Mouse (Mus musculus) brain, embryonic 18.5 days (tissue): ENCODE results near the gene Frem2.
A peak's percentile ranks its signal among the peaks of the same experiment; 100 is the strongest.

Experiments
- DNase-seq: peaks from one replicate; pipeline ENCODE4 v3.0.0-alpha.2; 2012; ENCODE audit warnings: low read depth, low spot score

Frem2 gene

DNA sequence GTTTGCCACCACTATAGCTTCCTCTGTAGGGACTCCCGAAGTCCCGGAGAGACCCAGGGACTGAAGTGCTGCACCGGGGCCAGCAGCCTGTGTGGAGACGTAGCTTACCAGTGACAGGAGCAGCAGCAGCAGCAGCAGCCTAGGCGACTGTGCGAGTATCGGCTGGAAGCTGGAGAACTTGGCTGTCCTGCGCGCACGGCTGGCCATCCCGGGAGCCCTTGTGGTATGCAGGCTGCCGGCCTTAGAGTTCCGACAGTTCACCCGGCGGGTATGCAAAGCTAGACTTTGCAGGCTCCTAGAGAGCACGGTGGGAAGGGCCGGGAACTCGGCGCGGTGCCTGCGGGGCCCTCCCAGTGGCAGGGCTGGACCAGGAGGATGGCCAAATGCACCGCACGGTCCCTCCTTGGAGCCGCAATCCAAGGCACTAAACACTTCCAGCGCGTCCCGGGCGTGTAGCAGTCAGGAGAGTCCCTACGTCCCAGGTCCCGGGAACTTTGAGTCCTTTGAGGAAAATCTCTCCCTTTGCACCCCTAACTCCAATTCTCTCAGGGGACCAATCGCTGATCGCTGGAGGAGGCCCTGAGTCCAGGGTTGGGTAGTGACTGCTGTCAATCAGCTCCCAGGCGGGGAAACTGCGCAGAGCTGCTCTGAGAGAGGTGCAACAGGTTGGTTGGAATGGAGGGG is at the start of gene Frem2:
Frem2 (minus strand) TSS at position 478 of the 684 bp plus-strand sequence.
- DNase-seq: peak; percentile 66

- no peak for DNase-seq
These were observed 48.9 kb upstream of the Frem2 start for GRCm38 (mm10) chr3:53705992-53706495.

GRCm38 (mm10) chr3:53703126-53703505 is 46.0 kb upstream of the Frem2 start:
- no peak for DNase-seq

DNA sequence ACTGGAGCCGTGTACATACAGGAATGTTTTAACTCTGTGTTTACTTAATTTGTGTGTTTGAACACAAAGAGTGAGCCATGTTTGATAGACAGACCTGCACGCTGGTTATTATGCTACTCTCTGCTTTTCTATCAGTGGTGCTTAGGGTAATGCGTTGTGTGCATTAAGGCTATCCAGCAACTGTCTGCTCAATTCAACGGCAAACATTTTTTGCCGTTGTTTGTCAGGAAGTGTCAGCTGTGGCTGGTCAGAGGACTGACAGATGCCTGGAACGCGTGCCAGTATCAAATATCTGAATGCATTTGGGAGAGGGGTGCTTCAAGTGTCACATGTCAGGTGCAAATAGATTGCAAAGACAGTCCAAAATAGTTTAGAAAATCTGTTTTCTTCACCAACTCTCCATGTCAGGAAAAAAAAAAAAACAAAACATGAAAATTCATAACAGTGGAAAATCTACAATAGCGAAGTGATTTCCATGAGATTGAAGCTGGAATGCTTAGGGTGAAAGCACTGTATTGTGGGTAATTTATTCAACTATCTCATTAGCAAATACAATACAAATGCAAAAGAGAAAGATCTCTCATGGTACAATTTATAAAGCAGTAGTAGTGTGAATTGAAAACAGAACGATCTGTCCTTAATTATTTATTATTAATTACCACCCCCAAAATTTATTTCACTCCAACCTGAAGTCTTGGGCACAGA is 45.4 kb upstream of the Frem2 start:
- DNase-seq: peak; percentile 24

GRCm38 (mm10) chr3:53701940-53702339 is 44.8 kb upstream of the Frem2 start:
- DNase-seq: no peak

DNA sequence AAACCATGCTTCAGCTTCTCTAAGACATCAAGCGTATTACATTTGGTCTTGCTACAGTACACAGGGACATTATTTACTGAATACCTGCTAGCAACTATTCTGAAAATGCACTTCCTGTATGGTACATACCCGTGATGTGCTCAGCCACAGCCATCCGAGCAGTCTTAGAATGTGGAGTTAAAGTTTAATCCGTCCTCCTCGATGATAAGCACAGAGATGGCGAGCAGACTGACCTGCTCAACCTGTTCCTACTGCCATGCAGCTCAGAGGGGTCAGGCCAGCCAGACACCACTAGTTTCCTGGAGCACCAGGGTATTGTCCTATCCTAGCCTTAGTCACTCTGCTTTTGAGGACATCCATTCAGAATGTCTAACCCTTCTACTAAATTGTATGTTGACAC is 30.6 kb upstream of the Frem2 start:
- DNase-seq: no peak

DNA sequence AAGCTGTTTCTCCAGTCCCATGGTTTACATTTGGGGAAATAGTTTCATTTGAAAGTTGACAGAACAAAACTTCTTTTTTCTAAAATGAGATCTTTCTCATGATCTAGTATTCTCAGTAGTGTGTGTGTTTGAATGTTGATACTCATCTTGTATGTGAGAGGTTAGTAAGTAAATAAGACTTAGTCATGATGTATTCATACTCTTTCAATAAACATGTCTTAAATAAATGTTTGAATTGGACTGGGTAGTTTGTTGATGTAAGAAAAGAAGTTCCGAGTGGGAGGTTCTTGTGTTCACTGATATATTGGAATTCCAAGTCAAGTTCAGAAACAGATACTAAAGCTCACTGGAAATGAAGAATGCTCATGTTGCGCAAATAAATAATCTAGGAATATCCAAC is 25.1 kb upstream of the Frem2 start:
- no peak for DNase-seq

DNA sequence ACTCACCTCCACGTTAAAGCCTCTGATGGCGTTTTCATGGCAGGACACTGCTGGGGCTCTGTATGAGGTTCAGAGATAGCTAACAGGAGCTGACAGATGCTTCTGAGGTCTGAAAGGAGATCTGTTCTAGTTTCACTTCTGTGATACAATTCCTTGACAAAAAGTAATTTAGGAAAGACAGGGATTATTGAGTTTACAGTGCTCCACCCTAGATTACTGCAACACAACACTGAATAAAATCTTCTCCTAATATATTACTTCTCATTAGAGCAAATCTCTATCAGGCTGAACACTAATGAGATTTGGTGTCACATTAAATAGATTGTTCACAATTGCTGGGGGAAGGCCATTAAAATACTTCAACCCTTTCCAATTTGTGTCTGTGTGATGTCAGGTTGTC is 23.7 kb upstream of the Frem2 start:
- no peak for DNase-seq

GRCm38 (mm10) chr3:53674225-53674624 is 17.1 kb upstream of the Frem2 start:
- no peak for DNase-seq

GRCm38 (mm10) chr3:53669736-53670135 is 12.6 kb upstream of the Frem2 start:
- no peak for DNase-seq

DNA sequence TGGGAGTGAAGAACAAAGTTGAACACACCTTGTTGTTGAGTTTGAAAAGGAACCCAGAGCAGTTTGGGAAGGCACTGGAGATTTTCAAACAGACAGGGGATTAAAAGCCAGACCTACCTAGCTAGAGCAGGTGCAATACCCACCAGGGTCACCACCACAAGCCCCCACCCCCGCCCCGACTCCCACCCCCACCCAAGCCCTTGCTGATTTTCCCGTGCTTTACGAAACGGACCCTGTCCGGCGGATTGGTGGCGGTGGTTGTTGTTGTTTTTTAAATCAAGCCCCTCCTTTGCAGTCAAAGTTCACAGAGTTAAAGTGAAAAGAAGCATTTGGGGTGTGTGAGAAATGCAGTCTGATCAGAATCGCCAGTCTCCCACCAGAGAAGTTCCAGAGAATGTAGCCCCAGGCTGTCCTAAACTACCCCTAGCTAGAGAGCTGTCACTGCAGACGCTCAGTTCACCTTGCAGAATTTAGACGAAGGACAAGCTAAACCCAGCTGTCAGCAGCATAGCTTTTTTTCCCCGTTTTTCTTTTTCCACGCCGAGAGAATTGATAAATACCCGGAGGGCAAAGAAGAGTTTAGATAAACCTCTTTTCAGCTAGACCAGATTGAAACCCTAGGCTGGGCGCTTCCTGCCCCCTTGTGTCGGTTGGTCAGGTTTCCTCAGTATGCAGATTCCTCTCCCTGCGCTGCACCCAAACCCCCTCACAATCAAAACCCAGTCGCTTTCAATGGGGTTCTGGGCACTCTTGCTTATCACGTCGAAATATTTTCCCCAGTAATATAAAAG is 784 bp upstream of the Frem2 start:
- DNase-seq: no peak

DNA sequence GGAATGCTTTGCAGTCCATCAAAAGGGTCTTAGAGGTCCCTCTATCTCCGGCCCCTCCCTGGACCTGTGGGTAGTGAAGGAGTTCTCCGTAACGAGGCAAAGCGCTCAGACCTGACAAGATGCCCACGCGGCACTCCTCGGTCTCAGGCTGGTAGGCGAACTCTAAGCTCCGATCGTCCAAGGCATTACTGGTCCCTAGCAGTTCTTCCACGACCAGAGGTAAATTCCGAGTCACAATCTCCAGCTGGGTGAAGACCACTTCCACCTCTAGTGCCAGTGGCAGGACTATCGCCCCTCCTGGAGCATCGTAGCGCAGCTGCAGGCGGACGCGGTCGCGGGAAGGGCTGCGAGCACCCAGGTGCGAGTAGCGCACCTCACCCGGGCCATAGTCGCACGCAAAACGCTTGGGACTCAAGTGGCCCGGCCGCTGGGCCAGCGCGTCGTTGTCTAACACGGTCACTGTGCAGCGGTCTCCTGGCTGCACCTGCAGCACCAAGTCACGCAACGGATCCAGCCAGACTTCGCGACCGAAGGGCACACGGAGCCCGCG is 752 bp downstream of the Frem2 start:
- no peak for DNase-seq

- DNase-seq: no peak
These were observed 1.8 kb downstream of the Frem2 start for GRCm38 (mm10) chr3:53655343-53655742.

- DNase-seq: no peak
These were observed 7.0 kb downstream of the Frem2 start for GRCm38 (mm10) chr3:53650003-53650748.

GRCm38 (mm10) chr3:53649425-53649824 is 7.7 kb downstream of the Frem2 start:
- DNase-seq: no peak

- DNase-seq: no peak
These were observed 8.3 kb downstream of the Frem2 start for GRCm38 (mm10) chr3:53648902-53649301.

- no peak for DNase-seq
These were observed 21.2 kb downstream of the Frem2 start for GRCm38 (mm10) chr3:53635948-53636347.

DNA sequence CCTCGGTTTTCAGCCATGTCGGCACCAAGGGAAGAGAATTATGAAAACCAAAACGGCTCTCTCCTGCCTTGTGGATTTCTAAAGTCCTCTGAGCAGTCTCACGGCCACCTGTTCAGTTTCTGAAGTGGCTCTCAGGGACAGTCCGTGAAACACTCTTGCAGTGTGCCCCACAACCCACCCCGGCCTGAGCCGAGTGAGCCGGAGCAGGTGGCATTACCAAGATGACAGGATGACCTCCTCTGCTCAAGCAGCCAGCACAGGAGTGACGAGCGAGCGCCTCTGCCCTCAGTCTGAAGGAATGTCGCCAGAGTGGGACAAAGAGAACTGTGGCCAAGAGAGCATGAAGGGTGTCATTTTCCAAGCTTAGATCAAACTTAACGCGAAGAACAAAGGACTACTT is 26.0 kb downstream of the Frem2 start:
- DNase-seq: no peak

GRCm38 (mm10) chr3:53630630-53631029 is 26.5 kb downstream of the Frem2 start:
- no peak for DNase-seq

- no peak for DNase-seq
These were observed 27.2 kb downstream of the Frem2 start for GRCm38 (mm10) chr3:53629966-53630365.

- DNase-seq: no peak
These were observed 33.9 kb downstream of the Frem2 start for GRCm38 (mm10) chr3:53623222-53623621.
